Mouse (Mus musculus) cortical plate, adult 2 months (tissue): ENCODE measurements around the gene Pcmt1.

Experiments used
- CTCF ChIP-seq: fragments of 200-500 bp; IDR thresholded peaks from 2 replicates; pipeline ENCODE4 v1.5.1; 2011; ENCODE audit warnings: mild to moderate bottlenecking, control low read depth, low read length; ENCODE audit not compliant: insufficient read depth; ENCODE audit errors: extremely low read depth
- POLR2A ChIP-seq: fragments of 200-500 bp; IDR thresholded peaks from 2 replicates; pipeline ENCODE4 v1.6.1; 2011; ENCODE audit warnings: mild to moderate bottlenecking, low read length, control low read depth; ENCODE audit not compliant: insufficient read depth; ENCODE audit errors: extremely low read depth

DNA sequence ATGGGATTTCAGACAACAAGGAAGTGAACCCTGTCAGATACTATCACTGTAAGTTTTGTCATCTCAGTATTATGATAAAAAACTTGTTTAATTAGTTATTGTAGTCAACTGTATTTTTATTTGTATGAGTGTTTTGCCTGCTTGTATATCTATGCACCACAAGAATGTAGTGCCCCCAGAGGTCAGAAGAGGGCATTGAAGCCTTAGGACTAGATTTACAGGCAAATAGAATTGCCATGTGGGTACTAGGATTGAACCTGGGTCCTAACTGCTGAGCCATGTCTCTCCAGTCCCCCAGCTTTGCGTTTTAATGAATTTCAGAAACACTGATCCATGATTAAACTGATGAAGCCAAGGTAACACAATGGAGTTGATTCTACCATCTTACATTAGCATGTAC lies 7.3 kb downstream of the Pcmt1 start:
- no peak for TF ChIP-seq CTCF
- no peak for TF ChIP-seq POLR2A
